Comparison of ENCODE assay signal across 25 mouse cellular contexts in genomic region chr3:52830101-52830500, GRCm38 (mm10).
"Had no signal": no experiment of that assay in that cellular context is flagged by ENCODE, and none has a peak within 500 bp of the region (broad histone marks: within the 10 kb centered on the region; RNA-seq: fewer than 3 reads in every experiment).

No protein-coding gene starts in this region.

- ATAC-seq: liver, embryonic 12.5 days; midbrain, embryonic 13.5 days; midbrain, embryonic 16.5 days had no signal

- H3K36me3 ChIP-seq: limb, embryonic 10.5 days; limb, embryonic 13.5 days; liver, embryonic 12.5 days; liver, embryonic 15.5 days; lung, embryonic 15.5 days; midbrain, embryonic 10.5 days; midbrain, embryonic 13.5 days; neural tube, embryonic 12.5 days had no signal

- H3K27ac ChIP-seq: limb, embryonic 10.5 days; limb, embryonic 13.5 days; liver, embryonic 12.5 days; liver, embryonic 15.5 days; lung, embryonic 15.5 days; midbrain, embryonic 10.5 days; midbrain, embryonic 13.5 days; neural tube, embryonic 12.5 days; stomach, postnatal 0 days had no signal

- H3K27me3 ChIP-seq: limb, embryonic 13.5 days; liver, embryonic 12.5 days; liver, embryonic 15.5 days; lung, embryonic 15.5 days; midbrain, embryonic 13.5 days had no signal

- DNase-seq: kidney, adult 18-20 months; kidney, adult 9 months; kidney, postnatal 14 days; kidney, postnatal 4 days; liver; lung, adult 18-20 months; lung, postnatal 10 days; lung, postnatal 36 days; retina, postnatal 1 day; right cerebral cortex, postnatal 25 days; thymus, adult 2 months; thymus, postnatal 14 days; thymus, postnatal 4 days had no signal

- H3K4me2 ChIP-seq: limb, embryonic 13.5 days; liver, embryonic 12.5 days; liver, embryonic 15.5 days; lung, embryonic 15.5 days; midbrain, embryonic 13.5 days; neural tube, embryonic 12.5 days had no signal

- H3K4me1 ChIP-seq: limb, embryonic 10.5 days; limb, embryonic 13.5 days; liver, embryonic 12.5 days; liver, embryonic 15.5 days; lung, embryonic 15.5 days; megakaryocyte, embryonic 14.5 days; midbrain, embryonic 13.5 days; neural tube, embryonic 12.5 days had no signal

- H3K4me3 ChIP-seq: limb, embryonic 10.5 days; limb, embryonic 13.5 days; liver, embryonic 12.5 days; liver, embryonic 15.5 days; lung, embryonic 15.5 days; megakaryocyte, embryonic 14.5 days; midbrain, embryonic 10.5 days; midbrain, embryonic 13.5 days; myocyte; neural tube, embryonic 12.5 days had no signal

- H3K9me3 ChIP-seq: limb, embryonic 10.5 days; limb, embryonic 13.5 days; liver, embryonic 12.5 days; liver, embryonic 15.5 days; lung, embryonic 15.5 days; megakaryocyte, embryonic 14.5 days; midbrain, embryonic 10.5 days; midbrain, embryonic 13.5 days; neural tube, embryonic 12.5 days had no signal

- H3K9ac ChIP-seq: limb, embryonic 13.5 days; liver, embryonic 12.5 days; liver, embryonic 15.5 days; lung, embryonic 15.5 days; midbrain, embryonic 13.5 days; neural tube, embryonic 12.5 days had no signal
